ENCODE assay signal across 16 mouse cellular contexts in genomic region chr10:68238182-68238581, GRCm38 (mm10). TPM values are rescaled to one million over a fixed set of nuclear protein-coding genes. Genes with fewer than 3 reads are reported as not detected.
A peak's percentile ranks its signal among the peaks of the same experiment; 100 is the strongest.
DNase-seq lines count a peak whose midpoint lies in the region; ATAC-seq lines count a peak whose summit lies in the region.
"Had no signal": no experiment of that assay in that cellular context is flagged by ENCODE, and none has a peak within 500 bp of the region (broad histone marks: within the 10 kb centered on the region; RNA-seq: fewer than 3 reads in every experiment).

No protein-coding gene starts in this region.

- no peak overlapping the region; the same call in 1 of the 2 replicates for H3K27ac ChIP-seq in embryonic facial prominence, embryonic 14.5 days (replicated peaks; ENCODE audit: low read depth, low read length)
- no peak overlapping the region for H3K27ac ChIP-seq in embryonic facial prominence, embryonic 10.5 days (replicated peaks)
- peak overlapping the region; percentile 78 for H3K27ac ChIP-seq in kidney, embryonic 15.5 days
- H3K27ac ChIP-seq in macrophage = peak overlapping the region; percentile 92
- H3K27ac ChIP-seq: liver, embryonic 15.5 days had no signal

- peak; percentile 51 for DNase-seq in embryonic facial prominence, embryonic 14.5 days (ENCODE audit: low spot score)
- no peak for DNase-seq in embryonic facial prominence, embryonic 10.5 days (ENCODE audit: low spot score)
- no peak for DNase-seq in kidney, adult 11 months
- peak; percentile 41 for DNase-seq in retina, postnatal 1 day
- no peak for DNase-seq in retina, embryonic 14.5 days (ENCODE audit: low spot score)
- DNase-seq in frontal cortex, postnatal 10 days (ENCODE audit: low spot score in 2 of 2) = no peak
- DNase-seq: cerebellum, adult 9-10 months; kidney, adult 8-10 months; right cerebral cortex, postnatal 25 days; thymus, postnatal 36 days had no signal

- H3K9ac ChIP-seq in embryonic facial prominence, embryonic 14.5 days (ENCODE audit: low read depth, low read length) = no peak overlapping the region
- no peak overlapping the region for H3K9ac ChIP-seq in kidney, embryonic 15.5 days
- H3K9ac ChIP-seq: liver, embryonic 15.5 days had no signal

- no peaks in the 10 kb centered on the region for H3K27me3 ChIP-seq in embryonic facial prominence, embryonic 14.5 days (replicated peaks; ENCODE audit: control insufficient read depth, insufficient read depth, low read length)
- no peaks in the 10 kb centered on the region for H3K27me3 ChIP-seq in embryonic facial prominence, embryonic 10.5 days (replicated peaks; ENCODE audit: low read depth, poor library complexity, severe bottlenecking)
- H3K27me3 ChIP-seq in kidney, embryonic 15.5 days = no peaks in the 10 kb centered on the region
- H3K27me3 ChIP-seq: liver, embryonic 15.5 days; Patski had no signal

- no peak for ATAC-seq in embryonic facial prominence, embryonic 14.5 days (ENCODE audit: low read depth)
- no peak for ATAC-seq in kidney, embryonic 15.5 days (replicated peaks; ENCODE audit: low FRiP score)
- ATAC-seq: Patski had no signal

- H3K4me1 ChIP-seq in embryonic facial prominence, embryonic 14.5 days (ENCODE audit: control insufficient read depth, insufficient read depth, low read length) = no peaks in the 10 kb centered on the region
- peaks cover 6% of the 10 kb centered on the region; the same call in 1 of the 2 replicates for H3K4me1 ChIP-seq in embryonic facial prominence, embryonic 10.5 days
- peaks cover 30% of the 10 kb centered on the region for H3K4me1 ChIP-seq in kidney, embryonic 15.5 days

- 43% methylated on average over 3 of the region's 3 CpGs for WGBS in embryonic facial prominence, embryonic 14.5 days
- WGBS in embryonic facial prominence, embryonic 10.5 days = 66% methylated on average over 3 of the region's 3 CpGs
- 54% methylated on average over 3 of the region's 3 CpGs for WGBS in kidney, embryonic 15.5 days
- WGBS in macrophage (ENCODE audit: missing documents) = 77% methylated on average over 3 of the region's 3 CpGs

- no peak overlapping the region for H3K4me2 ChIP-seq in embryonic facial prominence, embryonic 14.5 days (ENCODE audit: low read depth, low read length)
- no peak overlapping the region for H3K4me2 ChIP-seq in kidney, embryonic 15.5 days
- H3K4me2 ChIP-seq: liver, embryonic 15.5 days; midbrain, embryonic 11.5 days had no signal

- H3K36me3 ChIP-seq in embryonic facial prominence, embryonic 14.5 days (ENCODE audit: control insufficient read depth, insufficient read depth, low read length) = peaks cover 31% of the 10 kb centered on the region
- H3K36me3 ChIP-seq in embryonic facial prominence, embryonic 10.5 days (replicated peaks) = peaks cover 48% of the 10 kb centered on the region
- H3K36me3 ChIP-seq in kidney, embryonic 15.5 days = peaks cover 55% of the 10 kb centered on the region
- H3K36me3 ChIP-seq in macrophage (ENCODE audit: inconsistent target) = peaks cover 46% of the 10 kb centered on the region

- no peak overlapping the region for H3K4me3 ChIP-seq in embryonic facial prominence, embryonic 14.5 days (ENCODE audit: low read depth, low read length)
- no peak overlapping the region for H3K4me3 ChIP-seq in embryonic facial prominence, embryonic 10.5 days
- no peak overlapping the region for H3K4me3 ChIP-seq in kidney, embryonic 15.5 days (replicated peaks)
- no peak overlapping the region for H3K4me3 ChIP-seq in macrophage (ENCODE audit: inconsistent target)
- H3K4me3 ChIP-seq: erythroblast, embryonic 14.5 days; liver, embryonic 15.5 days had no signal

- H3K9me3 ChIP-seq in embryonic facial prominence, embryonic 14.5 days (ENCODE audit: control insufficient read depth, low read length) = no peaks in the 10 kb centered on the region
- no peaks in the 10 kb centered on the region for H3K9me3 ChIP-seq in embryonic facial prominence, embryonic 10.5 days
- no peaks in the 10 kb centered on the region for H3K9me3 ChIP-seq in kidney, embryonic 15.5 days (replicated peaks)
- H3K9me3 ChIP-seq: liver, embryonic 15.5 days had no signal

- H3K79me2 ChIP-seq in macrophage (ENCODE audit: inconsistent target) = peaks cover 58% of the 10 kb centered on the region

RNA-seq across cellular contexts. Expression of gene Arid5b, which starts 40.4 kb away (rescaled TPM):
- polyA plus RNA-seq in embryonic facial prominence, embryonic 14.5 days (2014; fragmentation: Nextera tagmentation; extraction: Ambion mirVana) = 34.4 and 34.6 TPM in 2 replicates
- polyA plus RNA-seq in embryonic facial prominence, embryonic 10.5 days (2016; fragmentation: Nextera tagmentation; extraction: Ambion mirVana) = 13.9 and 19.7 TPM in 2 replicates
- polyA plus RNA-seq in kidney, embryonic 15.5 days (2015; fragmentation: Nextera tagmentation; extraction: Ambion mirVana) = 35.8 and 38.6 TPM in 2 replicates
- total RNA-seq in macrophage (2018; cell fraction: chromatin; rRNA removed) = 100 to 1,000 TPM in 24 of 26 experiments, 10 to 100 TPM in 2; 96.4 to 294 (median 157) TPM
- total RNA-seq in macrophage (2018; cell fraction: cytosol; rRNA removed) = 10 to 100 TPM; 28.3 to 41.0 (median 31.6) TPM
- 100 to 1,000 TPM in 24 of 26 experiments, 10 to 100 TPM in 2; 78.1 to 319 (median 144) TPM for total RNA-seq in macrophage (2018; cell fraction: nucleus; rRNA removed)
- polyA plus RNA-seq in macrophage (2018) = 7.3 to 20.3 TPM (median 17.2 TPM) in 3 replicates

Comparison
In these comparisons a context has a peak if more than half of its experiments do, and no peak if none do; other contexts are left out.
1. DNase-seq: peak in embryonic facial prominence, embryonic 14.5 days (single experiment) and retina, postnatal 1 day (single experiment); none in embryonic facial prominence, embryonic 10.5 days (single experiment), kidney, adult 11 months (single experiment), retina, embryonic 14.5 days (single experiment) and frontal cortex, postnatal 10 days (0 of 2).
2. H3K27ac ChIP-seq: peak in kidney, embryonic 15.5 days (single experiment) and macrophage (single experiment); none in embryonic facial prominence, embryonic 14.5 days (single experiment) and embryonic facial prominence, embryonic 10.5 days (single experiment).